Mouse (Mus musculus) midbrain, embryonic 10.5 days (tissue): ENCODE data around the gene Gm9603. TPM values are rescaled to one million over a fixed set of nuclear protein-coding genes. Genes with fewer than 3 reads are reported as not detected.
"Not testable (repeated sequence)": the region's sequence is repeated elsewhere in the genome, so short reads cannot be mapped to it uniquely, and the experiment has no call there.

Experiments
- DNase-seq: peaks from one replicate; pipeline ENCODE4 v3.0.0-alpha.2; 2017; ENCODE audit warnings: low spot score
- H3K27ac ChIP-seq: fragments of 300-500 bp; sonication (generic); replicated peaks from 2 replicates; pipeline ENCODE4 v1.5.1; 2016; ENCODE audit warnings: mild to moderate bottlenecking
- H3K27me3 ChIP-seq: fragments of 300-500 bp; sonication (generic); 2 replicates; pipeline ENCODE4 v1.6.1; 2016; ENCODE audit warnings: low read depth, mild to moderate bottlenecking; ENCODE audit not compliant: poor library complexity, severe bottlenecking
- H3K36me3 ChIP-seq: fragments of 300-500 bp; sonication (generic); 2 replicates; pipeline ENCODE4 v1.6.1; 2016; ENCODE audit warnings: mild to moderate bottlenecking, moderate library complexity
- H3K4me1 ChIP-seq: fragments of 300-500 bp; sonication (generic); 2 replicates; pipeline ENCODE4 v1.6.1; 2016
- H3K4me3 ChIP-seq: fragments of 300-500 bp; sonication (generic); 2 replicates; pipeline ENCODE4 v1.5.1; 2016; ENCODE audit warnings: mild to moderate bottlenecking, moderate library complexity
- H3K9me3 ChIP-seq: fragments of 300-500 bp; sonication (generic); replicated peaks from 2 replicates; pipeline ENCODE4 v1.6.1; 2016; ENCODE audit warnings: mild to moderate bottlenecking
- WGBS: fragments of 180-500 bp; shearing (Covaris S2); methylation state at CpG from one replicate; pipeline ENCODE4 v1.1.7; 2016; 5-methylcytosine and 5-hydroxymethylcytosine counted together
- polyA plus RNA-seq: library from polyadenylated mRNA; unstranded; fragments of >200 nt; fragmentation: Nextera tagmentation; extraction: Ambion mirVana; gene quantifications from 2 replicates; pipeline ENCODE4 v1.2.1, GENCODE M21; 2016

Gm9603 gene
- polyA plus RNA-seq, result not detected in 2 replicates

GRCm38 (mm10) chr14:5687357-5687756 lies at the start of gene Gm9603:
Gene Gm9603, minus strand, starts transcription at chr14:5687457.
- not testable (repeated sequence) for H3K36me3 ChIP-seq, H3K27me3 ChIP-seq, H3K27ac ChIP-seq, H3K4me3 ChIP-seq, H3K4me1 ChIP-seq, DNase-seq, H3K9me3 ChIP-seq
- WGBS, result no CpG with 5 or more reads among the region's 2 CpGs

- H3K4me1 ChIP-seq, H3K4me3 ChIP-seq, H3K36me3 ChIP-seq, H3K27ac ChIP-seq, DNase-seq, H3K9me3 ChIP-seq, H3K27me3 ChIP-seq: not testable (repeated sequence)
- no CpG with 5 or more reads among the region's 1 CpGs for WGBS
Observed at GRCm38 (mm10) chr14:5632928-5633327, 54.3 kb downstream of the Gm9603 start, which contains the start of gene Gm8265. Gene Gm8265, minus strand, starts transcription at chr14:5633028.

Other genes with a start within 250 kb of the Gm9603 start
- 1.1 TPM in 1 of 2 replicates, not detected in the other for gene Gm3194, start 232.0 kb downstream of the Gm9603 start, polyA plus RNA-seq
- not detected in 2 replicates for gene Gm8246, start 209.6 kb downstream of the Gm9603 start, polyA plus RNA-seq
- gene Gm3187, start 203.2 kb downstream of the Gm9603 start, polyA plus RNA-seq, result not detected in 2 replicates
- 1.8 TPM in 2 replicates for gene Gm3488, start 185.8 kb downstream of the Gm9603 start, polyA plus RNA-seq
- gene Gm3532, start 149.0 kb downstream of the Gm9603 start, polyA plus RNA-seq, result not detected in 2 replicates
- not detected in 2 replicates for gene Gm8265, start 54.4 kb downstream of the Gm9603 start, polyA plus RNA-seq
- 0.10 and 0.48 TPM in 2 replicates for gene Gm3373, start 54.1 kb upstream of the Gm9603 start, polyA plus RNA-seq
- 1.4 and 1.5 TPM in 2 replicates for gene Gm3383, start 120.5 kb upstream of the Gm9603 start, polyA plus RNA-seq
- gene Gm3424, start 142.9 kb upstream of the Gm9603 start, polyA plus RNA-seq, result not detected in 2 replicates
- gene Gm8237, start 192.9 kb upstream of the Gm9603 start, polyA plus RNA-seq, result 0.11 and 0.20 TPM in 2 replicates